Mouse (Mus musculus): ENCODE data around the gene Klhl31.

DNA sequence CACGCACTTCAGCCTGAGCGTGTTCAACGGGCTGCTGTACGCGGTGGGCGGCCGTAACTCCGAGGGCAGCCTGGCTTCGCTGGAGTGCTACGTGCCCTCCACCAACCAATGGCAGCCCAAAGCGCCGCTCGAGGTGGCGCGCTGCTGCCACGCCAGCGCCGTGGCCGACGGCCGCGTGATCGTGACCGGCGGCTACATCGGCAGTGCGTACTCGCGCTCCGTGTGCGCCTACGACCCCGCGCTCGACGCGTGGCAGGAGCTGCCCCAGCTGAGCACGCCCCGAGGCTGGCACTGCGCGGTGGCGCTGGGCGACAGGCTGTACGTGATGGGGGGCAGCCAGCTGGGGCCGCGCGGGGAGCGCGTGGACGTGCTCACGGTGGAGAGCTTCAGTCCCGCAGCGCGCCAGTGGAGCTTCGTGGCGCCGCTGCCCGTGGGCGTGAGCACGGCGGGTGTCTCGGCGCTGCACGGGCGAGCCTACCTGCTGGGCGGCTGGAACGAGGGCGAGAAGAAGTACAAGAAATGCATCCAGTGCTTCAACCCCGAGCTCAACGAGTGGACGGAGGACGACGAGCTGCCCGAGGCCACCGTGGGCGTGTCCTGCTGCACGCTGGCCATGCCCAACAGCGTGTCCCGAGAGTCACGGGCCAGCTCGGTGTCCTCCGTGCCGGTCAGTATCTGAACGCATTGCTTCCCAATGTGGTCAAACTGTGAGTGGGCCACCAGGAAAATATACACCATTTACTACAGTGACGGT lies 19.1 kb downstream of the Klhl31 start:
- TF ChIP-seq CTCF (IDR thresholded peaks at IDR 0.05; ENCODE audit: low read depth, low read length): no peak
- no peak for TF ChIP-seq GATA1 (IDR thresholded peaks at IDR 0.05; ENCODE audit: borderline replicate concordance, low read length)
- TF ChIP-seq POLR2AphosphoS5 (IDR thresholded peaks at IDR 0.05; ENCODE audit: insufficient replicate concordance, low read depth, low read length): no peak
- TF ChIP-seq GATA2 (IDR thresholded peaks at IDR 0.05; ENCODE audit: borderline replicate concordance, low read depth, low read length): no peak
- no peak for TF ChIP-seq TAL1 (conservative IDR thresholded peaks at IDR 0.05; ENCODE audit: low read depth, low read length)

Measured in G1E (cell line).